Mouse (Mus musculus) limb, embryonic 15.5 days (tissue): ENCODE measurements around the gene Krtcap3. TPM values are rescaled to one million over a fixed set of nuclear protein-coding genes. Genes with fewer than 3 reads are reported as not detected.
A peak's percentile ranks its signal among the peaks of the same experiment; 100 is the strongest.

Experiments
- ATAC-seq: fragments of 200-750 bp; cut with Nextera tagmentation; 2 replicates; pipeline ENCODE4 v1.8.0; 2017; ENCODE audit warnings: low read depth, moderate TSS enrichment; ENCODE audit not compliant: insufficient number of reproducible peaks, low FRiP score, low TSS enrichment
- H3K27ac ChIP-seq: fragments of 300-500 bp; sonication (generic); 2 replicates; pipeline ENCODE4 v1.5.1; 2015; ENCODE audit warnings: moderate library complexity, mild to moderate bottlenecking, inconsistent platforms
- H3K27me3 ChIP-seq: fragments of 300-500 bp; sonication (generic); 2 replicates; pipeline ENCODE4 v1.6.1; 2015; ENCODE audit warnings: inconsistent platforms
- H3K36me3 ChIP-seq: fragments of 300-500 bp; sonication (generic); 2 replicates; pipeline ENCODE4 v1.6.1; 2015; ENCODE audit warnings: inconsistent platforms
- H3K4me1 ChIP-seq: fragments of 300-500 bp; sonication (generic); 2 replicates; pipeline ENCODE4 v1.6.1; 2015; ENCODE audit warnings: inconsistent platforms
- H3K4me2 ChIP-seq: fragments of 300-500 bp; sonication (generic); 2 replicates; pipeline ENCODE4 v1.6.1; 2015; ENCODE audit warnings: mild to moderate bottlenecking, inconsistent platforms
- H3K4me3 ChIP-seq: fragments of 300-500 bp; sonication (generic); 2 replicates; pipeline ENCODE4 v1.5.1; 2015; ENCODE audit warnings: mild to moderate bottlenecking, inconsistent platforms
- H3K9ac ChIP-seq: fragments of 300-500 bp; sonication (generic); 2 replicates; pipeline ENCODE4 v1.6.1; 2015; ENCODE audit warnings: inconsistent platforms
- H3K9me3 ChIP-seq: fragments of 300-500 bp; sonication (generic); 2 replicates; pipeline ENCODE4 v1.6.1; 2016; ENCODE audit warnings: inconsistent platforms
- WGBS: fragments of 180-500 bp; shearing (Covaris S2); methylation state at CpG from one replicate; pipeline ENCODE4 v1.1.7; 2015; 5-methylcytosine and 5-hydroxymethylcytosine counted together
- polyA plus RNA-seq: library from polyadenylated mRNA; unstranded; fragments of >200 nt; fragmentation: Nextera tagmentation; extraction: Ambion mirVana; gene quantifications from 2 replicates; pipeline ENCODE4 v1.2.1, GENCODE M21; 2015

Krtcap3 gene
- polyA plus RNA-seq, 1 experiment from 2014 or later = 12.8 TPM

- H3K27ac ChIP-seq = peak overlapping the region; percentile 87
- H3K4me1 ChIP-seq = peaks cover 27% of the 10 kb centered on the region
- peaks cover 24% of the 10 kb centered on the region for H3K36me3 ChIP-seq
- 2% methylated on average over 9 of the region's 9 CpGs for WGBS
- no peaks in the 10 kb centered on the region for H3K27me3 ChIP-seq
- H3K4me3 ChIP-seq = peak overlapping the region; percentile 58
- H3K9ac ChIP-seq = peak overlapping the region; percentile 10; the same call in 1 of the 2 replicates
- ATAC-seq = no peak
- no peaks in the 10 kb centered on the region for H3K9me3 ChIP-seq
- H3K4me2 ChIP-seq = peak overlapping the region; percentile 74
Measured at GRCm38 (mm10) chr5:31291361-31291688, 39.8 kb downstream of the Krtcap3 start.

GRCm38 (mm10) chr5:31294964-31295605 lies 43.6 kb downstream of the Krtcap3 start:
- Histone ChIP-seq H3K36me3 (peaks cover 16% of the 10 kb centered on the region), H3K4me1 (peaks cover 23% of the 10 kb centered on the region), H3K4me2 (peak overlapping the region; percentile 89), H3K27ac (peak overlapping the region; percentile 74), H3K9ac (peak overlapping the region; percentile 90), H3K27me3 (no peaks in the 10 kb centered on the region), H3K4me3 (peak overlapping the region; percentile 88), H3K9me3 (no peaks in the 10 kb centered on the region)
- WGBS = 4% methylated on average over 29 of the region's 29 CpGs
- no peak for ATAC-seq

GRCm38 (mm10) chr5:31295606-31296141 lies 44.2 kb downstream of the Krtcap3 start, which contains the start of gene Fndc4:
TSS of gene Fndc4 (minus strand) at chr5:31296080.
- WGBS = under 1% methylated on average over 35 of the region's 46 CpGs
- Histone ChIP-seq H3K9ac (peak within 1 kb of the TSS; percentile 90), H3K27ac (peak within 1 kb of the TSS; percentile 74), H3K9me3 (no peaks in the 10 kb centered on the region), H3K4me2 (peak within 1 kb of the TSS; percentile 89), H3K36me3 (peaks cover 16% of the 10 kb centered on the region), H3K4me3 (peak within 1 kb of the TSS; percentile 88), H3K4me1 (peaks cover 20% of the 10 kb centered on the region), H3K27me3 (no peaks in the 10 kb centered on the region; the same call in 1 of the 2 replicates)
- ATAC-seq = peak; percentile 32; the same call in 1 of the 2 replicates

- H3K27ac ChIP-seq = no peak within 1 kb of the TSS
- WGBS = 74% methylated on average over 13 of the region's 13 CpGs
- H3K9ac ChIP-seq = no peak within 1 kb of the TSS
- no peak within 1 kb of the TSS for H3K4me2 ChIP-seq
- H3K27me3 ChIP-seq = no peaks in the 10 kb centered on the region; the same call in 1 of the 2 replicates
- H3K4me3 ChIP-seq = no peak within 1 kb of the TSS
- peaks cover 16% of the 10 kb centered on the region for H3K36me3 ChIP-seq
- ATAC-seq = no peak
- H3K4me1 ChIP-seq = peaks cover 20% of the 10 kb centered on the region
- H3K9me3 ChIP-seq = no peaks in the 10 kb centered on the region
Measured at GRCm38 (mm10) chr5:31297047-31297757, 45.7 kb downstream of the Krtcap3 start, which contains the start of gene Gckr. TSS of gene Gckr (plus strand) at chr5:31297443.

GRCm38 (mm10) chr5:31297981-31298380 lies 46.5 kb downstream of the Krtcap3 start:
- no peaks in the 10 kb centered on the region; the same call in 1 of the 2 replicates for H3K27me3 ChIP-seq
- 77% methylated on average over 3 of the region's 3 CpGs for WGBS
- no peak overlapping the region for H3K4me2 ChIP-seq
- peaks cover 11% of the 10 kb centered on the region for H3K36me3 ChIP-seq
- H3K4me1 ChIP-seq = peaks cover 20% of the 10 kb centered on the region
- H3K9me3 ChIP-seq = no peaks in the 10 kb centered on the region
- ATAC-seq = no peak
- H3K27ac ChIP-seq = no peak overlapping the region
- no peak overlapping the region for H3K4me3 ChIP-seq
- no peak overlapping the region for H3K9ac ChIP-seq

- WGBS = 48% methylated on average over 2 of the region's 2 CpGs
- no peaks in the 10 kb centered on the region; the same call in 1 of the 2 replicates for H3K27me3 ChIP-seq
- H3K27ac ChIP-seq = no peak overlapping the region
- H3K9me3 ChIP-seq = no peaks in the 10 kb centered on the region
- peaks cover 20% of the 10 kb centered on the region for H3K4me1 ChIP-seq
- ATAC-seq = no peak
- peaks cover 7% of the 10 kb centered on the region; the same call in 1 of the 2 replicates for H3K36me3 ChIP-seq
- no peak overlapping the region for H3K4me3 ChIP-seq
- H3K9ac ChIP-seq = no peak overlapping the region
- H3K4me2 ChIP-seq = no peak overlapping the region
Measured at GRCm38 (mm10) chr5:31298486-31298885, 47.0 kb downstream of the Krtcap3 start.

- H3K4me1 ChIP-seq = no peaks in the 10 kb centered on the region
- 74% methylated on average over 8 of the region's 8 CpGs for WGBS
- H3K27me3 ChIP-seq = no peaks in the 10 kb centered on the region; the same call in 1 of the 2 replicates
- no peak overlapping the region for H3K4me3 ChIP-seq
- H3K27ac ChIP-seq = no peak overlapping the region
- H3K4me2 ChIP-seq = no peak overlapping the region
- no peak overlapping the region for H3K9ac ChIP-seq
- H3K9me3 ChIP-seq = no peaks in the 10 kb centered on the region
- no peaks in the 10 kb centered on the region for H3K36me3 ChIP-seq
- ATAC-seq = no peak
Measured at GRCm38 (mm10) chr5:31301866-31302265, 50.4 kb downstream of the Krtcap3 start.

Other genes with a start within 250 kb of the Krtcap3 start
- gene Atraid, start 203.4 kb upstream of the Krtcap3 start, polyA plus RNA-seq = 179 and 184 TPM in 2 replicates
- gene Slc5a6, start 202.8 kb upstream of the Krtcap3 start, polyA plus RNA-seq = 10.9 and 14.6 TPM in 2 replicates
- gene Cad, start 196.9 kb upstream of the Krtcap3 start, polyA plus RNA-seq = 25.1 and 26.3 TPM in 2 replicates
- gene Dnajc5g, start 145.4 kb upstream of the Krtcap3 start, polyA plus RNA-seq = not detected in 2 replicates
- 0.50 and 0.66 TPM in 2 replicates for gene Slc30a3, start 143.5 kb upstream of the Krtcap3 start, polyA plus RNA-seq
- gene Trim54, start 135.0 kb upstream of the Krtcap3 start, polyA plus RNA-seq = 7.6 and 21.7 TPM in 2 replicates
- not detected in 2 replicates for gene Ucn, start 112.9 kb upstream of the Krtcap3 start, polyA plus RNA-seq
- 64.0 and 70.5 TPM in 2 replicates for gene Mpv17, start 97.4 kb upstream of the Krtcap3 start, polyA plus RNA-seq
- 1.2 and 1.3 TPM in 2 replicates for gene Gm29609, start 71.8 kb upstream of the Krtcap3 start, polyA plus RNA-seq
- 59.1 and 65.6 TPM in 2 replicates for gene Gtf3c2, start 71.5 kb upstream of the Krtcap3 start, polyA plus RNA-seq
- gene Snx17, start 58.5 kb upstream of the Krtcap3 start, polyA plus RNA-seq = 141 and 154 TPM in 2 replicates
- gene Eif2b4, start 58.3 kb upstream of the Krtcap3 start, polyA plus RNA-seq = 64.2 and 69.0 TPM in 2 replicates
- gene Zfp513, start 49.4 kb upstream of the Krtcap3 start, polyA plus RNA-seq = 8.2 and 9.0 TPM in 2 replicates
- 102 and 106 TPM in 2 replicates for gene Ppm1g, start 31.0 kb upstream of the Krtcap3 start, polyA plus RNA-seq
- gene Nrbp1, start 10.8 kb upstream of the Krtcap3 start, polyA plus RNA-seq = 167 and 183 TPM in 2 replicates
- gene Gm9970, start 10.5 kb upstream of the Krtcap3 start, polyA plus RNA-seq = 0.50 TPM in 1 of 2 replicates, not detected in the other
- 30.5 and 36.1 TPM in 2 replicates for gene Ift172, start 39.4 kb downstream of the Krtcap3 start, polyA plus RNA-seq
- gene Fndc4, start 44.4 kb downstream of the Krtcap3 start, polyA plus RNA-seq = 63.2 and 76.9 TPM in 2 replicates
- gene Gckr, start 45.8 kb downstream of the Krtcap3 start, polyA plus RNA-seq = 0.11 TPM in 1 of 2 replicates, not detected in the other
- 46.6 and 49.1 TPM in 2 replicates for gene Zfp512, start 200.7 kb downstream of the Krtcap3 start, polyA plus RNA-seq
- not detected in 2 replicates for gene 4930548H24Rik, start 234.0 kb downstream of the Krtcap3 start, polyA plus RNA-seq
- 50.9 and 54.2 TPM in 2 replicates for gene Gpn1, start 243.1 kb downstream of the Krtcap3 start, polyA plus RNA-seq